Mouse (Mus musculus): ENCODE results near the gene Slc37a3.

The Slc37a3 gene

DNA sequence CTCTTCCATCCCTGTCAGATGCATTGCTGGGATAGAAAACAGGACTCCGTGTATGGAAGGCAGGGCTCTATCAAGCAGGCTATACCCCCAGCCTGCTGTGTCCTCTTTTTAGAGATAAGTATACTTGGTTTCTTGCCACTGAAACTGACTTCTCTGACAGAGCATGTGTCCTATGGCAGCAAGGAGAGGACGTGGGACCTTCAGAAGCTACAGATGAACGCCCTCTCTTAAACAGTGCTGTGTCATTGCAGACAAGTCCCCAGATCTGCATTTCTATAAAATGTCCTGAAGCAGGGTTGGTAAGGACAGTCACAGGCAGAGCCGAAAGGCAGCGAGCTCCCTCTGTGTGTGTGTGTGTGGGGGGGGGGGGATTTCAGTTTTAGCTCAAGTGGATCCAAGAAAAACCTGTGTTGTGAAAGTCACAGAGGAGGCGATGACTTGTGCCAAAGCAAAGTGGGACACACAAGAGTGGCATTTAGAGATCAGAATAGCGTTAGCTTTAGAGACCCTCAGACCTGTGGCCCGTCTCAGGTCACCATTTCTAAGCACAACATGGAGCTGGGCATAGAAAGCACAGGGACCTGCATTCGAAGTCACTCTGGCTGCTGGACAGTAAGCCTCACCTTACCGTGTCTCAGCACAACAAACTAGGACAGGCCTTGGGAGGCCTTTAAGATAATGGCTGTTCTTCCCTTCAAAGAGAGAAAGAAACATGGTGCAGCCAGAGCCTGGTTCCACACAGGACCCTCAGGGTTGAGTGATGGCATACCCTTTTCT, 59.4 kb downstream of the Slc37a3 start:
- no peak for DNase-seq

DNA sequence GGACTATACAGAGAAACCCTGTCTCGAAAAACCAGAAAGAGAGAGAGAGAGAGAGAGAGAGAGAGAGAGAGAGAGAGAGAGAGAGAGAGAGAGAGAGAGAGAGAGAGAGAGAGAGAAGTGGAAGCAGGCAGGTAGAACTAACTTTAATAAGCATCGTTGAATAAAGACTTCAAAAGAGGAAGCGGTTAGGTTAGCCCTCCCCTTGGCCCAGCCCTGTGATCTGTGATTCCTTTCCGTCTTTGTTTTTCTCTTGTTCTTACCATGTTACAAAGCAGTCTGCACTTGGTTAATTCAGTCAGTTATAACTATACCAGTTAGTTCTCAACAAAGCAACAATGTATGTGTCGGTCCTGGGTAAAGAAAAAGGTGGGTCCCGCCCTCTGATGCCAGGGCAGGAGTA, 61.4 kb downstream of the Slc37a3 start:
- DNase-seq, result no peak

DNA sequence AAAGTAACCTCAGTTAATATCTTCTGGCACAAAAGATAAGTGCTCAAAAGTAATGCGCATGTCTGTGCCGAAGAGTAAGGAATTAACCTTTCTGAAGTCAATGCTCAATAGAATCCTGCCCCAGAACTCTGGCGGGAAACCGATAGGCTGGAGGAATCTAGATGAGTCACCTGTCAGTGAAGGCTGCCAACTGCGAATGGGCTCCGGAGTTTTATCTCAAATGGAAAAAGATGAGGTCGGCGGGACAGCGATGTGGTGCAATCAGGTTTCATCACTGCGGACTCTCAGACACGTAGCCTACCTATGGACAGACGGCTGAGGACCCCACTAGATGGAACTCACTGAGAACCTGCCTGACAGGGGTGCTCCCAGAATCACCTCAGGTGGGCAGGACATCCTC, 63.0 kb downstream of the Slc37a3 start:
- DNase-seq, result no peak

DNA sequence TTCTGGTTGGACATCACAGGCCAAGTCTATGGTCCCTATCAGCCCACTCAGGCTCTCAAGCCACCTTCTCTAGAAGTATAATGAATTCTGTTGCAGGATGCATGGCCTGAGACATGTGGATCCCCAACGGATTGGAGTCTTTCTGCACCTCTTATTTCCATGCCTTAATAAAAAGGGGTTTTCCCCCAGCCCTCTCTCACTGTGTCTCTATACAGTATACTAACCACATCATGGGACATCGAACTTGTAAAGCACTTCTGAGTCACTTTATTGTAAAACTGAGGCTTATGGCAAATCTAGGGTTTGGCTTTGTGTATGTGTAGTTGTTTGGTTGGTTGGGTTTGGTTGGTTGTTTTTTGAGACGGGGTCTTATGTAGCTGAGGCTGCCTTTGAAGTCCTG, 65.7 kb downstream of the Slc37a3 start:
- no peak for DNase-seq

DNA sequence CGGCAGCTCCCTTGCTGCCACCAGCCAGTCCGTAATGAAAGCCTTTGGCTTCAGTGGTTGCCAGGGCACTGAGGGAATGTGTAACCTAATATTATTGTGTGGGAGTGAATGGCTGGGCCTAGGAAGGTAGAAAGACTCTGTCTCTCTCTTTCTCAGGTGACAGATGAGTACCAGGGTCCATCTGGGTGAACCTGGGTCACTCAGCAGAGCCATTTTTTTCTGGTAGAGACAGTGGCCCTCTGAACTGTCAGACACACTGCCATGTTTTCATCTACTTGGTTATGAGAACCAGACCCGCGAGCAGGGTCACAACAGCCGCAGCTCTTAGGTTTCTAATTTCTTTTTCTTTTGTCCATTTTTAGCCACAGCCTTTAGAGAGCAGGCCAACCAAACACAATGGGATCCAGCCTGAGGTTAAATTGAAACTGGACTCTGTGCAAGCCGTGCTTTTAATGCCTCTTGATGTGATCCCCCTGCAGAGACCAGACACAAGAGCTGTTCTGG, 73.1 kb downstream of the Slc37a3 start:
- DNase-seq, result no peak

DNA sequence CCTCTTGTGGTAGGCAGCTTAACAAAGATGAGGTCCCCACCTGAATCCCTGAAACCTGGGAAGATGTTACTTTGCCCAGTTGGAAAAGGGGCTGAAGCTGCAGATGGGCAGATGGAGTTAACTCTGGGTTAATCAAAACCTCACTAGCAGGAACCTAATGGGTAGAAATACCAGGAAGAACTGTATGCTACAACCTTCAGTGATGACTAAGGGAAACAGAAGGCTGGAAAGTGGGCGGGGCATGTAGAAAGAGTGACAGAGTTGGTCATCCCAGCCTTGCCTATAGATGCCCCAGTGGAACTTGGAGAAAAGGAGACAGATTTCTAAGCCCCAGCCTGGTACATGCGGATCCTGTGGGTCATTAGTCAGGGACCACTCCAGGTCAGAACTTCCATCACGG, 76.0 kb downstream of the Slc37a3 start:
- DNase-seq, result peak; percentile 24

DNA sequence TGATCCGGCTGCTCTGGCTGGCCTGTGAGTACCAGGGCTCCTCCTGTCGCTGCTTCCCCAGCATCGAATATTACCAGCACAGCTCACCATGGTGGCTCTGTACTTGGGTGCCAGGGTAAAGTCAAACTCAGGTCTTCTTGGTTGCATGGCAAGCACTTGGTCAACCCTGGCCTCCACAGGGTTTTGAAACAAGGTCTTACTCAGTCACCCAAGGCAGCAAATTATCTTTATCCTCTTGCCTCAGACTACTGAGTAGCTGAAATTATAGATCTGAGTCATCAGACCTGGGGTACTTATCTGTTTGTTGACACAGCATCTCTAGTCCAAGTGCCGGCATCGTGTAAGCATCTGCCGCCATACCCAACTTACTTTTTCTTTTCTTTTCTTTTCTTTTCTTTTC, 80.4 kb downstream of the Slc37a3 start:
- DNase-seq, result no peak

DNA sequence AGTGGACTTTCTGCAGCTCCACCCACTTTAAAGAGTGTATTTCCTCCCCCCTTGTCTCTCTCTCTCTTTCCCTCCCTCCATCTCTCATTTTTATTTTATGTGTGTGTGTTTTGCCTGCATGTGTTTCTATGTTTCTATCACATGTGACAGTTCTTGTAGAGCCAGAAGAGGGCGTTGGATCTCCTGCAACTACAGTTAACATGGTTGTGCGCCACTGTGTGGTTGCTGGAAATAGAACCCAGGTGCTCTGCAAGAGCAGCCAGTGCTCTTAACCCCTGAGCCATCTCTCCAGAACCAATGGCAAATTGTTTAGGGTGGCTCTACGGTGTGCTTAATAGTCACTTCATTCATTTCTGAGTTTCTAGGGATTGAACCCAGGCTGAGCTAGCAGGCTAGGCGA, 81.0 kb downstream of the Slc37a3 start:
- DNase-seq, result no peak

DNA sequence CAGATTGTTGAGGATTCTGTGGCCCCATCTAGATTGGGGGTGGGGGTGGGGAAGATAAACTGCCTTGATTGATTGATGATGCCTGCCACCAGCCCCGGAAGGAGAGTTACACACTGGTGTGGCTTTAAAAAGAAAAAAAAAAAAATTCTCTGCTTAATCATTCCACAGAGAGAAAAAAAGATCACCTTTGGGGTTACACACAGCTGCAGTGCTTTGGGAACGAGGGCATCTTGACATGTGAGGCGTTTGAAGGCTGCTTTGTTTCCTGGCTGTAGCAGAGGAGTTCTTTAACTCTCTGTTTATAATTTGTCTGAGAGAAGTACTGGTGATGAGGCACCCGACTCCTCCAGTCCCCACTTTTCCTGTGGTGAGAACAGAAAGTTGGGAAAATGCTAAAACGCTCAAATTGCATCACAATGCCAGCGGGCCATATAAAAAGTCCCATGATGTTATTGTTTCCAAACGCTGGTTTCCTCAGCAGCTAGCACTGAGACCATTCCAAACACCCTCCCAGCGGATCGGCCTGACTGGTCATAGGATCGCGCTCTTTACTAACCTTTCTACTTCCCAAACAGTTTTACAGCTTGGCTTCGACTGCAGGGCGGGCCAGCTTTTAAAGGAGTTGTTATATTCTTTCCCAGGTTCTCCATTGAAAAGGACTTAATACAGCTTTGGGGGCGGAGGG, 81.6 kb downstream of the Slc37a3 start:
- DNase-seq, result peak; percentile 48

DNA sequence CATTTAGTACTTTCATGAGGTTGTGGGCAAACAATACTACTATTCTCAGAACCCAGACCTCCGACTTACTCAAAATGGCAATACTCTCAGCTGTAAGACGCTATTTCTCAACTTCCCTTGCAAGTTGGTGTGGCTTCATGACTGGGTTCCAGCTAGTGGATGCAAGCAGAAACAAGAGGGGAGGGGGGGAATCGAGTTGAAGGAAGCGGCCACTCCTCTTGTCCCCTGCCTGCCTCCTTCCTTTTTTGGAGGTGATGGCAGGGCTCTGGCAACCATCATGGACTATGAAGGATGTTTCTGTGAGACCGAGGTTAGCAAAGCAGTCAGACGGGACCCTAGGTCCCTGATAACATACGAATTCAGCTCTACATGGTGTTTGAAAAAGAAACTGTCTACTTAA, 87.8 kb downstream of the Slc37a3 start:
- peak; percentile 51 for DNase-seq

DNA sequence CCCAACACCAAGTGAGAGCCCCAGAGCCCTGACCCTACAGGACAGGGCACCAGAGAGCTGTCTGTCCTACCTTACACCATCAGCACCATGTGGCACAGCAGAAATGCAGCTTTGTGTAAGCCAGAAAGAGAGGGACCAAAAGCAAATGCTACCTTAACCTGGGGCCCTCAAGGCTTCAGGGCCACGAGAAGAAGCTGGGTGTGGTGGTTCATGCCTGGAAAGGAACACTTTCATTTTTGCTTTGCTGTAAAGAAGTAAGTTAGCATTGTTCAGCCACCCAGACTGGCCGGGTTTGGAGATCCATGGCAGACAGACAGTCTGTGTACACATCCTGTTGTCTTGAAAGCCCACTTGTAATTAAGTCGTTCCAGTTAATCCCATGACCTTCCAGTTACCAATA, 89.7 kb downstream of the Slc37a3 start:
- no peak for DNase-seq

DNA sequence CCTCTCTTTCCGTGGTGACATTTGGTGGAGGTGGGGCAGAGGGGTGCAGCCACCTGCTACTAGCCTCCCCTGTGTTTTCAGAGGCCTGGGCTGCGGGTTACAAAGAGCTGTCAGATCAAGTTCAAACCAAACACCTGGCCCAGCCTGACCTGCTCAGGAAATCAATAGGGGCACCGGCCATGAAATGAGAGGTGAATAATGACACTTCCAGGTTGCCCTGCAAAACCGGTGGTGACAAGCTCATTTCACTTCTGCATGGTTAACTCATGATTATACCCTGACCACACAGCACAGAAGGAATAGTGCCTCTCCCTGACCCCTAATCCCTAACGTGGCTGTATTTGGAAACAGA, 90.8 kb downstream of the Slc37a3 start:
- no peak for DNase-seq

DNA sequence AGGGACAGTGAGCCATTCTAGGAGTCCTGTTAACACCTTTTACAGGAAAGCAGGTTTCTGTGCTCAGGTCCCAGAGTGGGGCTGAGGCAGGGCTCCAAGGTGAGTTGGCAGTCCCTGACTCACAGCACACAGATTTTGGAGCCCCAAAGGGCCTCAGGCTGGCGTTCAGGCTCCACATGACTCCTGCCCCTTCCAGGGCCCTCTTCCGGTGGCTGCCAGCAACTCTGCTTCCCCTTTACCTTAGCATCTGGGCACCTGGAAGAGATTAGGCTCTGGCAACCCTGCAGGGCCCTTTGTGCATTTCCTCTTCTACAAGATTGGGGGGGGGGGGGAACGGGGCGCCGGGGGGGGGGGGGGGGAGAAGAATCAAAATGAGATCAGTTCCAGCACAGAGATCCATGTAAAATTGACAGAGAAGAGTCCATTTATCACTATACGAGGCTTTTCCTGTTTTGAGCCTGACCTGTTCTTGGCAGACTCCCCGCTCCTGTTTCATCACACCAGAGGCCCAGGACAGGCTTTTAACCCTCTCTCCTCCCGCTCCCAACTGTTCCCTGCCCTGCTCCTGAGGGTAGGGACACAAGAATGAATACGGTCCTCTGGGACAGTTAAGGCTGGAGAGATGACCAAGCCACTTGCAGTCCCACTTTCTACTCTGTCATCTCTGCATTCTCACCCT, 91.3 kb downstream of the Slc37a3 start:
- peak; percentile 57 for DNase-seq

DNA sequence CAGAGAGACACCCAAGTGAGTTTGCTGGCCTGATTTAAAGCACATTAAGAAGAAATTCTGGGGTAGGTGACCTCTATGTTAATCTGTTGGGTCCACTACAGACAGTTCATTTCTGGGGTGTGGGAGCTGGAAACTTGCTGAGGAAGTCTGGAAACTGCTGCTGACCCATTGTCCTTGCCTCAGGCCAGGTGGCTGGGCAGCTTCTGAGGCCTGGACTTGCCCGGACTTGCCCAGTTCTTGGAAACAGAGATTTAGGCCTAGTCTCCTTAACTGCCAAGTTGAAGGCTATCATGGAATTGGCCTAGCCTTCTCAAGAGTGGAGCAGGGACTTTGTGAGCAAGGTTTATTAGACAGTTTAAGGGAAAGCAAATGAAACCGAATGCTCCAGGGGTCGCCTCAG, 92.6 kb downstream of the Slc37a3 start:
- no peak for DNase-seq
